Mouse (Mus musculus) common myeloid progenitor, adult 5-6 weeks (primary cell): Measurements from ENCODE around the gene Ell. TPM values are rescaled to one million over a fixed set of nuclear protein-coding genes. Genes with fewer than 3 reads are reported as not detected.

ENCODE experiments used
- ATAC-seq: replicated peaks from 2 replicates; pipeline ENCODE4 v1.8.0; 2016; ENCODE audit warnings: low read depth, mild to moderate bottlenecking, moderate TSS enrichment, inconsistent platforms; ENCODE audit not compliant: poor library complexity, severe bottlenecking
- total RNA-seq: library from RNA; stranded (forward); fragments of 200-1000, 187-1606 nt; gene quantifications from 2 replicates; pipeline ENCODE4 v1.2.3, GENCODE M21; 2017

Ell gene
- total RNA-seq, 1 experiment from 2014 or later, result 10.5 TPM

- ATAC-seq, result no peak
Measured at GRCm38 (mm10) chr8:70608749-70609367, 69.6 kb downstream of the Ell start, which contains the start of gene Ssbp4. Gene Ssbp4, minus strand, starts transcription at chr8:70608872.

- peak; percentile 28 for ATAC-seq
Measured at GRCm38 (mm10) chr8:70609368-70609848, 70.2 kb downstream of the Ell start.

GRCm38 (mm10) chr8:70609849-70610795 lies 70.9 kb downstream of the Ell start:
- peak; percentile 52 for ATAC-seq

GRCm38 (mm10) chr8:70610796-70611771 lies 71.8 kb downstream of the Ell start:
- ATAC-seq, result peak; percentile 14; the same call in 1 of the 2 replicates

- ATAC-seq, result peak; percentile 42
Measured at GRCm38 (mm10) chr8:70611849-70612248, 72.6 kb downstream of the Ell start.

- ATAC-seq, result no peak
Measured at GRCm38 (mm10) chr8:70613763-70614162, 74.5 kb downstream of the Ell start.

- no peak for ATAC-seq
Measured at GRCm38 (mm10) chr8:70614469-70614868, 75.2 kb downstream of the Ell start.

- ATAC-seq, result no peak
Measured at GRCm38 (mm10) chr8:70615281-70615680, 76.0 kb downstream of the Ell start.

- peak; percentile 22 for ATAC-seq
Measured at GRCm38 (mm10) chr8:70615894-70616293, 76.6 kb downstream of the Ell start, which contains the start of gene Lrrc25. Gene Lrrc25, plus strand, starts transcription at chr8:70616155.

GRCm38 (mm10) chr8:70616645-70617044 lies 77.4 kb downstream of the Ell start:
- ATAC-seq, result 0 out of 2 replicates have a peak, but pooled peaks have one; percentile 17

- peak; percentile 41 for ATAC-seq
Measured at GRCm38 (mm10) chr8:70617985-70618384, 78.7 kb downstream of the Ell start.

- ATAC-seq, result peak; percentile 84
Measured at GRCm38 (mm10) chr8:70618888-70619334, 79.7 kb downstream of the Ell start.

GRCm38 (mm10) chr8:70622220-70622619 lies 83.0 kb downstream of the Ell start:
- no peak for ATAC-seq

GRCm38 (mm10) chr8:70625104-70625503 lies 85.8 kb downstream of the Ell start:
- 0 out of 2 replicates have a peak, but pooled peaks have one; percentile 19 for ATAC-seq

GRCm38 (mm10) chr8:70627041-70627440 lies 87.8 kb downstream of the Ell start:
- no peak for ATAC-seq

- ATAC-seq, result no peak
Measured at GRCm38 (mm10) chr8:70628986-70629490, 89.8 kb downstream of the Ell start.

GRCm38 (mm10) chr8:70629574-70630531 lies 90.6 kb downstream of the Ell start:
- ATAC-seq, result peak; percentile 64
